8 mouse cellular contexts compared by ENCODE assay signal in genomic region chr4:127236631-127237030, GRCm38 (mm10). TPM values are rescaled to one million over a fixed set of nuclear protein-coding genes. Genes with fewer than 3 reads are reported as not detected.
DNase-seq lines count a peak whose midpoint lies in the region; ATAC-seq and TF ChIP-seq lines count a peak whose summit lies in the region.

No protein-coding gene starts in this region.

- no peak for TF ChIP-seq CTCF in testis, adult 2 months (IDR thresholded peaks at IDR 0.05; ENCODE audit: control insufficient read depth, insufficient read depth, insufficient replicate concordance, low read depth, low read length)

- peak; percentile 36 for DNase-seq in cerebellum, postnatal 14 days
- DNase-seq in cerebellum, adult 9-10 months: no peak
- DNase-seq in testis, postnatal 14 days (ENCODE audit: low spot score): no peak
- peak; percentile 54 for DNase-seq in testis, postnatal 10 days (ENCODE audit: low spot score)
- no peak for DNase-seq in left cerebral cortex, postnatal 4 days
- no peak for DNase-seq in adrenal gland, adult 18-20 months (ENCODE audit: low spot score in 2 of 2)

- 2% methylated on average over 14 of the region's 14 CpGs for WGBS in limb, embryonic 15.5 days

- no peak for TF ChIP-seq POLR2A in testis, adult 2 months (IDR thresholded peaks at IDR 0.05; ENCODE audit: control insufficient read depth, low read depth, low read length)

- H3K4me3 ChIP-seq in testis, adult 2 months (ENCODE audit: control insufficient read depth, low read depth, low read length): peak overlapping the region; percentile 28
- H3K4me3 ChIP-seq in limb, embryonic 15.5 days: peak overlapping the region; percentile 56

- no peaks in the 10 kb centered on the region for H3K36me3 ChIP-seq in testis, adult 2 months (ENCODE audit: control insufficient read depth, insufficient read depth, low read length)
- H3K36me3 ChIP-seq in limb, embryonic 15.5 days: no peaks in the 10 kb centered on the region

- no peaks in the 10 kb centered on the region for H3K9me3 ChIP-seq in limb, embryonic 15.5 days

- H3K4me2 ChIP-seq in limb, embryonic 15.5 days: peak overlapping the region; percentile 99

- no peak overlapping the region for H3K27ac ChIP-seq in testis, adult 2 months (ENCODE audit: control insufficient read depth, insufficient read depth, low read depth, low read length)
- no peak overlapping the region for H3K27ac ChIP-seq in limb, embryonic 15.5 days

- intact Hi-C loops in left cerebral cortex, postnatal 4 days (cut with DNase I): loop anchor here (5.0 kb wide), 2 partner anchors 64 to 114 kb away; partner anchors contain the start of gene Tmem35b

- no peak for ATAC-seq in limb, embryonic 15.5 days (ENCODE audit: insufficient number of reproducible peaks, low FRiP score, low TSS enrichment, low read depth)

- H3K9ac ChIP-seq in limb, embryonic 15.5 days: peak overlapping the region; percentile 48

- no peaks in the 10 kb centered on the region for H3K27me3 ChIP-seq in testis, adult 2 months (ENCODE audit: control insufficient read depth, insufficient read depth, low read length)
- peaks cover 22% of the 10 kb centered on the region for H3K27me3 ChIP-seq in limb, embryonic 15.5 days

- peaks cover 9% of the 10 kb centered on the region for H3K4me1 ChIP-seq in testis, adult 2 months (ENCODE audit: control insufficient read depth, insufficient read depth, low read length)
- H3K4me1 ChIP-seq in limb, embryonic 15.5 days: peaks cover 9% of the 10 kb centered on the region

RNA-seq across cellular contexts. Expression of gene Smim12, which starts 7.0 kb away (rescaled TPM):
- 24.2 and 25.3 TPM in 2 replicates for polyA plus RNA-seq in testis, adult 2 months (2012; rRNA removed)
- polyA plus RNA-seq in limb, embryonic 15.5 days (2015; fragmentation: Nextera tagmentation; extraction: Ambion mirVana): 53.0 and 53.1 TPM in 2 replicates
- 10 to 100 TPM; 27.1 to 29.3 TPM for total RNA-seq in left cerebral cortex, postnatal 4 days (2021)
- 10 to 100 TPM; 50.9 to 54.2 TPM for total RNA-seq in adrenal gland, adult 18-20 months (2021)

Comparison
In these comparisons a context has a peak if more than half of its experiments do, and no peak if none do; other contexts are left out.
1. DNase-seq: peak in cerebellum, postnatal 14 days (2 of 2) and testis, postnatal 10 days (single experiment); none in cerebellum, adult 9-10 months (single experiment), testis, postnatal 14 days (single experiment), left cerebral cortex, postnatal 4 days (single experiment) and adrenal gland, adult 18-20 months (0 of 2).